ENCODE assay signal across 19 mouse cellular contexts in the genomic region with DNA sequence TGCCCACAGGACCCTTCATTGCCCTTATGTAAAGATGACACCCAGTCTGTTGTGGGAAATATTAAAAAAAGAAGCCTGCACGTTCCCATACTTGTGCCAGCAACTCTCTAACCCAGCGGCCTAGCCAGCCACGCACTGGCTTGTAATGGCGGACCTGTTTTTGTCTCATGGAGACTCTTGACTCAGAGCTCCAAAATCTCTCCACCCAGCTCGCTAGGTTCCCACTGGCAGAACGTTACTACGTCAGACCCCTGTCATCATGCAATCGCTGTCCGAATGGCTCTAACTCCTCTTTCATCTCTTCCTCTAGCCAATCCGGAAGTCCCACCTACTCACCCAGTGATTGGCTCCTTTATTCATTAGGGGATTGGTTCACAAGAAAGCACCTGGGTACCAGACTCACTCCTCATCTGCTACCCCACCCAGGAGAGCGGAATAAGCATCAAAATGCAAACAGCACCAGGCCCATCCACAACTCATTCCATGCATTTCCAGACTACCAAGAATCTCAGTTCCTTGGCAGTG.
"Had no signal": no experiment of that assay in that cellular context is flagged by ENCODE, and none has a peak within 500 bp of the region (broad histone marks: within the 10 kb centered on the region; RNA-seq: fewer than 3 reads in every experiment).

No protein-coding gene starts in this region.

- H3K4me3 ChIP-seq: kidney, embryonic 15.5 days; limb, embryonic 13.5 days; liver, embryonic 13.5 days had no signal

- H3K36me3 ChIP-seq: kidney, embryonic 15.5 days; limb, embryonic 13.5 days; liver, embryonic 13.5 days had no signal

- H3K27me3 ChIP-seq: kidney, embryonic 15.5 days; limb, embryonic 13.5 days; liver, embryonic 13.5 days had no signal

- H3K4me2 ChIP-seq: kidney, embryonic 15.5 days; limb, embryonic 13.5 days; liver, embryonic 13.5 days; midbrain, embryonic 11.5 days had no signal

- DNase-seq: kidney, adult 11 months; kidney, adult 8-10 months; kidney, postnatal 10 days; kidney, postnatal 36 days; left cerebral cortex, postnatal 4 days; liver; liver, embryonic 13.5 days; lung, adult 2 months; lung, postnatal 14 days; lung, postnatal 4 days; midbrain, embryonic 14.5 days; right cerebral cortex, postnatal 4 days; thymus, adult 2 months; thymus, postnatal 14 days; thymus, postnatal 4 days had no signal

- H3K4me1 ChIP-seq: kidney, embryonic 15.5 days; liver, embryonic 13.5 days had no signal

- H3K27ac ChIP-seq: kidney, embryonic 15.5 days; limb, embryonic 13.5 days; liver, embryonic 13.5 days; stomach, postnatal 0 days had no signal

- H3K9me3 ChIP-seq: kidney, embryonic 15.5 days; limb, embryonic 13.5 days; liver, embryonic 13.5 days had no signal

- H3K9ac ChIP-seq: kidney, embryonic 15.5 days; limb, embryonic 13.5 days; liver, embryonic 13.5 days had no signal
